Mouse (Mus musculus) hindbrain, embryonic 12.5 days (tissue): ENCODE data around the gene Cnot10. TPM values are rescaled to one million over a fixed set of nuclear protein-coding genes. Genes with fewer than 3 reads are reported as not detected.

Experiments
- polyA plus RNA-seq: library from polyadenylated mRNA; unstranded; fragments of >200 nt; fragmentation: Nextera tagmentation; extraction: Ambion mirVana; gene quantifications from 2 replicates; pipeline ENCODE4 v1.2.1, GENCODE M21; 2016

The Cnot10 gene
- polyA plus RNA-seq, 1 experiment from 2014 or later = 67.2 TPM

Other genes with a start within 250 kb of the Cnot10 start
- 68.4 and 73.9 TPM in 2 replicates for gene Crtap, start 249.5 kb downstream of the Cnot10 start, polyA plus RNA-seq
- gene Glb1, start 239.1 kb downstream of the Cnot10 start, polyA plus RNA-seq = 26.0 and 27.9 TPM in 2 replicates
- gene Tmppe, start 239.1 kb downstream of the Cnot10 start, polyA plus RNA-seq = 9.1 and 10.3 TPM in 2 replicates
- gene Ccr4, start 135.3 kb downstream of the Cnot10 start, polyA plus RNA-seq = not detected in 2 replicates
- gene C130032M10Rik, start 124.5 kb downstream of the Cnot10 start, polyA plus RNA-seq = 0.31 and 0.46 TPM in 2 replicates
- gene Trim71, start 75.8 kb downstream of the Cnot10 start, polyA plus RNA-seq = 1.2 and 1.3 TPM in 2 replicates
- 124 and 125 TPM in 2 replicates for gene Dync1li1, start 48.6 kb upstream of the Cnot10 start, polyA plus RNA-seq
- gene Cmtm6, start 90.9 kb upstream of the Cnot10 start, polyA plus RNA-seq = 25.8 and 26.0 TPM in 2 replicates
- 43.9 and 50.9 TPM in 2 replicates for gene Cmtm7, start 141.7 kb upstream of the Cnot10 start, polyA plus RNA-seq
- gene Cmtm8, start 204.0 kb upstream of the Cnot10 start, polyA plus RNA-seq = 24.1 and 41.5 TPM in 2 replicates